Mouse (Mus musculus) skeletal muscle tissue, postnatal 0 days (tissue): ENCODE results near the gene Olfr598. TPM values are rescaled to one million over a fixed set of nuclear protein-coding genes. Genes with fewer than 3 reads are reported as not detected.

Source experiments
- polyA plus RNA-seq: library from polyadenylated mRNA; unstranded; fragments of >200 nt; fragmentation: Nextera tagmentation; extraction: Ambion mirVana; gene quantifications from 2 replicates; pipeline ENCODE4 v1.2.1, GENCODE M21; 2015

The Olfr598 gene
- polyA plus RNA-seq: not detected in 2 replicates

DNA sequence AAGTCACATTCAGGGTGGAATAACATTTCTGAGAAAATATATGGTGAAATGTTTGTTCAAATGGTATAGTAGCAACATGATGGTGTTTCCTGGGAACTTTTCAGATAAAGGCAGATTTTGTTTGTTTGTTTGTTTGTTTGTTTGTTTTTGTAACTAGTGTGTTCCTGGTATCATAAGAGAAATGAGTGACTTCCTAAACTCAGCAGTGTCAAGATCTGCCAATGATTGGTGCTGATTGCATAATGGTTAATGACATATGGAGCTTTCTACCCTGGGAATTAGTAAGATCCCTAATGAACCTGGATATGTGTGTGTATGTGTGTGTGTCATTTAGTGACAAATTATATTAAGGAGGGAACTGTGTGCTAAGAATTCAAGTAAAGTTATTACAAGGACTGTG lies at the start of gene Olfr598:
Gene Olfr598 (plus strand): TSS at position 301 of the 400 bp plus-strand sequence.

DNA sequence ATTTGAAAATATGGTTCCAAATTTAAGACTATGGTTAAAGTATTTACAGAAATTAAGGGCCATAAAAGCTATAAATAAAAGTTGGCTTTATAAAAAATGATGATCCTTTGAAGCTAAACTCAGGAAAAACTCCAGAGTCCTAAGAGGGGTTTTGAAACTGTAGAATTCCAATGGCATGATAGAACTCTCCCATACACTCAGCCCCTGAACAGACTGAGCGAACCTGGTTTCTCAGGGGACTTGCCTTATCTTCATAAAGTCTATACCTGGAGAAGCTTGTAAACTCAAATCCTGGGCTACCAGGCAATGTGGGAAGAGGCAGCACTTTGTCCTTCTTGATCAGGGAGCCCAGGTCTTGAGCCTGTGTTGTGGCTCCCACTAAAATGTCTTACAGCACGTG lies 18.0 kb upstream of the Olfr598 start, which contains the start of gene Olfr596:
Gene Olfr596 (plus strand): TSS at position 301 of the 400 bp plus-strand sequence.

DNA sequence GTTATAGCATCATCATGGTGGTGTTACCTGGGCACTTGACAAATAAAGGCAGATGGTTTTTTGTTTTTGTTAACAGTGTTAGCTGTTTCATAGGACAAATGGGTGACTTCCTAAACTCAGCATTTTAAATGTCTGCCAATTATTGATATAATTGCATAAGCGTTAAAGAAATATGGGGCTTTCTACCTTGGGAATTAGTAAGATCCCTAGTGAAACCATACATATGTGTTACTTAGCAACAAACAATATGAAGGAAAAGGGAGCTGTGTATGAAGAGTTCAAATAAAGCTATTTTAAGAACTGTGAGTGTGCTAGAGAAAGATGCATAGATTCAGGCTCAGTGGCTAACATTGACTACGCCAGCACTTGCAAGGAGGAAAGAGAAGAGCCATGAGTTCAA lies 7.4 kb upstream of the Olfr598 start, which contains the start of gene Olfr597:
Gene Olfr597 (plus strand): TSS at position 301 of the 400 bp plus-strand sequence.

DNA sequence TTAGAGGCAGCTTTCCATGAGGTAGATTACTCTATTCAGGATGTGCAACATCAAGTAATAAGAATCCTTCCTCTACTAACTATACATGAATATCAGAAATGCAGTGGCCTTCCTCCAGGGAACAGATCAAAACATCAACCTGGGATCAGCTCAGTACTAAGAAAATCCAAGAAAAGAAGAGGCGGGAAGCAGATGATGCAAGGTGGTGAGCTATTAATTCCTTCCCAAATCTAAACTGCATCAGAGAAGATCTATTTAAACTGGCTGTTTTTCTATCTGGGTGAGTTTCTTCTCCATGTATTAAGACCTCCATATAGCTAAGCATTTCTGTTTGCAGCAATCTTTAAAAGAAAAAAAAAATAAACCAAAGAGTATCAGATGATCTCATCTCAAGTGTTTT lies 12.2 kb downstream of the Olfr598 start, which contains the start of gene Olfr599:
Gene Olfr599 (plus strand): TSS at position 301 of the 400 bp plus-strand sequence.

DNA sequence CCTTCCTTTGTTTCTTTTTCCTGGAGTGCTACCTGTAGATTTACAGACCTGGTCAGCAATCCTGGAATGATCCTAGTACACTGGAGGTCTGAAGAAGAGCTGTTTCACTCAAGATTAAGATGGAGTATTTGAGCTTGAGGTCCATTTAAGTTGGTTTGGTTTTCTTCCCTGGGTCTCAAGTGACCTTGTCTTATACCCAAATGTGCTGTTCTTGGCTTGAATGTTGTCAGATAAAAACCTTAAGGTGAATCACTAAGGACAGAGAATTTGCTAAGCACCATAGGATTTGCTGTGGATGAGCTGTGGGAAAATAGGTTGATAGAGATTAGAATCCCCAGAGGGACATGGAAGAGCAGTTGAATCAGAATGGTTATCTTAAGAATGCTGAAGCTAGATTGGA lies 26.2 kb downstream of the Olfr598 start, which contains the start of gene Olfr600:
Gene Olfr600 (minus strand): TSS at position 101 of the 400 bp plus-strand sequence.

DNA sequence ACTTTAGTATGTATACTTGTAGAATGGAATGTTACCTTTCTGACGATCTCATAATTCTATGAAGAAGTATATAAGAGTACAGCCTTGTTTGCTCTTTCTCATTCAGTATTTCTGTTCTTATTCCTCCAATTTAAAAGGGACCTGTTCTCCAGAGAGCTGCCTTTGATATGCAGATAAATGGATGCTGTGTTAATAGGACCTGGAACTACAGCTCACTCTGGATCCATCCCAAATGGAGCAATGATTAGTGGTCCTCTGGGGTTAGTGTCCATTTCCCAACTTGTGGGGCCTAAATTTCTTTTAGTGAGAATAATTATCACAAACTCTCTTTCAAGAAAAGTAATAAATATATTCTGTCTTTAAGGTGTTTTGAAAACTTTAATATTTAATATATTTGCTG lies 39.2 kb downstream of the Olfr598 start, which contains the start of gene Olfr601:
Gene Olfr601 (minus strand): TSS at position 101 of the 400 bp plus-strand sequence.

Other genes starting within 250 kb of the Olfr598 start
- gene Olfr584, start 241.7 kb upstream of the Olfr598 start, polyA plus RNA-seq: not detected in 2 replicates
- gene Olfr585, start 225.8 kb upstream of the Olfr598 start, polyA plus RNA-seq: not detected in 2 replicates
- gene Olfr586, start 197.9 kb upstream of the Olfr598 start, polyA plus RNA-seq: not detected in 2 replicates
- gene Olfr588-ps1, start 182.7 kb upstream of the Olfr598 start, polyA plus RNA-seq: not detected in 2 replicates
- gene Olfr589, start 167.2 kb upstream of the Olfr598 start, polyA plus RNA-seq: not detected in 2 replicates
- not detected in 2 replicates for gene Olfr591, start 145.2 kb upstream of the Olfr598 start, polyA plus RNA-seq
- gene Olfr592, start 138.8 kb upstream of the Olfr598 start, polyA plus RNA-seq: not detected in 2 replicates
- gene Olfr593, start 111.7 kb upstream of the Olfr598 start, polyA plus RNA-seq: not detected in 2 replicates
- not detected in 2 replicates for gene Olfr594, start 106.6 kb upstream of the Olfr598 start, polyA plus RNA-seq
- not detected in 2 replicates for gene Usp17ld, start 71.1 kb upstream of the Olfr598 start, polyA plus RNA-seq
- gene Olfr596, start 17.9 kb upstream of the Olfr598 start, polyA plus RNA-seq: not detected in 2 replicates
- gene Olfr597, start 7.3 kb upstream of the Olfr598 start, polyA plus RNA-seq: not detected in 2 replicates
- not detected in 2 replicates for gene Olfr599, start 12.3 kb downstream of the Olfr598 start, polyA plus RNA-seq
- gene Olfr600, start 26.1 kb downstream of the Olfr598 start, polyA plus RNA-seq: not detected in 2 replicates
- not detected in 2 replicates for gene Olfr601, start 39.1 kb downstream of the Olfr598 start, polyA plus RNA-seq
- not detected in 2 replicates for gene Olfr603, start 62.6 kb downstream of the Olfr598 start, polyA plus RNA-seq
- gene Usp17lc, start 91.5 kb downstream of the Olfr598 start, polyA plus RNA-seq: not detected in 2 replicates
- not detected in 2 replicates for gene Olfr605, start 121.9 kb downstream of the Olfr598 start, polyA plus RNA-seq
- not detected in 2 replicates for gene Olfr606, start 125.5 kb downstream of the Olfr598 start, polyA plus RNA-seq
- not detected in 2 replicates for gene Olfr607, start 140.6 kb downstream of the Olfr598 start, polyA plus RNA-seq
- not detected in 2 replicates for gene Olfr608, start 146.3 kb downstream of the Olfr598 start, polyA plus RNA-seq
- not detected in 2 replicates for gene Olfr609, start 174.5 kb downstream of the Olfr598 start, polyA plus RNA-seq
- not detected in 2 replicates for gene Olfr610, start 188.6 kb downstream of the Olfr598 start, polyA plus RNA-seq
- gene Olfr611, start 197.3 kb downstream of the Olfr598 start, polyA plus RNA-seq: not detected in 2 replicates
- gene Olfr612, start 219.1 kb downstream of the Olfr598 start, polyA plus RNA-seq: not detected in 2 replicates
- gene Olfr613, start 224.5 kb downstream of the Olfr598 start, polyA plus RNA-seq: not detected in 2 replicates
- gene Olfr615, start 232.5 kb downstream of the Olfr598 start, polyA plus RNA-seq: not detected in 2 replicates
- gene Olfr616, start 245.6 kb downstream of the Olfr598 start, polyA plus RNA-seq: not detected in 2 replicates
- not detected in 2 replicates for gene Olfr617, start 249.5 kb downstream of the Olfr598 start, polyA plus RNA-seq